Mouse (Mus musculus) kidney, adult 8-10 months (tissue): ENCODE measurements at regions not wholly inside any gene's neighbourhood (a gene's known extent, or its start where the extent isn't known, plus 50 kb on each side); places are given as distances from the start of the nearest gene placed in this dataset.

Experiments used
- DNase-seq, 2 experiments: peaks; one replicate each; pipeline ENCODE4 v3.0.0; 2022

DNA sequence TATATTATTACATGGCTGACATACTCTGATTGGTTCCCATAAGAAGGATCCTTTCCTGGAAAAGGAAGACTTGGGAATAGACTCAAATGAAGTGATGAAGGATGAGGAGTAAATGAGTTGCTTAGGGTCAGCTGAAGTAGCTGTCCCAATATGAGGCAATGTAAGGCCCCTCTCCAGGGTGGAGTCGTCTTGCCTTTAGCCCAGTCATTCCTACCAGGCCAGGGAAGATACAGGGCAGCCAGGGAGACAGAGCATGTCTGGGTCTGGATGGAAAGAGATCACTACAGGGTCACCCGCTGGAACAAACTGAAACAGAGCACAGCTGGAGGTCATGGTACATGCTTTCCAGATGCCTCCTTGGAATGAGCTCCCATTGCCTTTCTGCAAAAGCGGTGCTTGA, 364.2 kb downstream of the Osr1 start:
- DNase-seq: no peak

DNA sequence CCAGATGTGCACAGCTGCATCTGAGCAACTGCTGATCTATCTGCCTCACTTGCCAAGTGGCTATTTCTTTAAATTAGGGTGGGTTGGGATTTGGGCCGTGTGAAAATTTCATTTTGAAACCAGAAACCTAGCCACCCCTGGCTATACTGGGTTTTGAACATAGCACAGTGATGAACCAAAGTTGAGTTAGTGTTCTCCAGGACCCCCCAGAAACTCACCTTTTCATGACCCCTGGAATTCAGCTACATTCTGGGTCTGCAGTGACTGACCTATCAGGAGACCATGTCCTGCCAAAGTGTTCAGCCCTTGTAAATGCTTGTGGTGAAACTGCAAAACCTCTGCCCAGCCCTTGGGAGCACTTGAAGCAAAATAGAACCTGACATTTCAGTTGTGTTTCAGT, 371.4 kb downstream of the Osr1 start:
- DNase-seq: no peak

DNA sequence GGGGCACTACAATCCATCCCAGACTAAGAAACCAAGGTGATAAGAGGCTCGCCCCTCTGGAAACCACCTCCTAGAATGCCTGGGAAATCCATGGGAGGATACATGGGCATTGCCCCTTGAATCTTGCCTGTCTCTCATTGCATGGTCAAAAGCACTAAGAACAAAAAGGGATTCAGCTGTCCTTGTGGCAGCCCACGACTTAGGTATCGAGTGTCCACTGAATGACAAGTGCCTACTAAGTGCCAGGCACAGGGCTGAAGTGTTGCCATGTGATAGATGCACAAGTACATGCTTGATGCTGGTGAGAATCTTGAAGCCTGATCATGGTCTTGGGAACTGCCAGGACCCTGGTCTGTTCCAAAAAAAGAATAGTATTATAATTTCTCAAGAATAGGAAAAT, 371.9 kb downstream of the Osr1 start:
- DNase-seq: no peak

DNA sequence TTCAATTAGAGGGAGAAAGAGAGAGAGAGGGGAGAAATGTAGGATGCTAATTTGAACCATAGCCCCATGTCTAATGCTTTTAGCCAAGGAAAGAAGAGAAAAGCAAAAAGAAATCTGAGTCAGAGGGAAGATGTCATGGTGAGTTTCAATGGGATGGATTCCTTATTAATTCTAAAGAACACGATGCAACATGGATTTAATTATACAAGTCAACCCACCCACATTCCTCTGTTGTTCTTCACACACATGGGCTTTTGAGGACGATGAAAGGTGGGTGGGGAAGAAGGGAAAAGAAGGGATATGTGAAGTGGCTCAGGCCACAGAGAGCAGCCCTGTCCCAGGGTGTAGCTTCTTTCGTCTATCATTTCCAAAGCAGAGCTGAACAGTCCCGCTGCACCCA, 378.9 kb downstream of the Osr1 start:
- DNase-seq: no peak

DNA sequence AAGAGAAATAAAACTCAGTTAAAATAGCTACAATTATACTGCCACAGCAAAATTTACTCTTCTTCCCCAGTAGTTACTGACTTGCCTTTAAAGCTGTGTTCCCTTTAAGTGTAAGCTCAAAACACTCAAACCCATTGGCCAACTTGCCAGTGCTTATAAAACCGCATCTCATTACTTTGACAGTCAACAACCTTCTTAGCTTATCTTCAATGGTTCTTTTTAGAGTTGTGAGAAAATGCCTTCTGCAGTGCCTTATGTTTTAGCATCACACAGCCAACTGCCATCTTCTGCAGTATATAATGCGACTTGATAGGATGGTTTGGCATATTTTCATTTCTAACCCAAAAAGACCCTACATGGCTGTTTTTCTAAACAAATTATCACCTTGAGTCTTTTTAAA, 382.5 kb downstream of the Osr1 start:
- DNase-seq: no peak

DNA sequence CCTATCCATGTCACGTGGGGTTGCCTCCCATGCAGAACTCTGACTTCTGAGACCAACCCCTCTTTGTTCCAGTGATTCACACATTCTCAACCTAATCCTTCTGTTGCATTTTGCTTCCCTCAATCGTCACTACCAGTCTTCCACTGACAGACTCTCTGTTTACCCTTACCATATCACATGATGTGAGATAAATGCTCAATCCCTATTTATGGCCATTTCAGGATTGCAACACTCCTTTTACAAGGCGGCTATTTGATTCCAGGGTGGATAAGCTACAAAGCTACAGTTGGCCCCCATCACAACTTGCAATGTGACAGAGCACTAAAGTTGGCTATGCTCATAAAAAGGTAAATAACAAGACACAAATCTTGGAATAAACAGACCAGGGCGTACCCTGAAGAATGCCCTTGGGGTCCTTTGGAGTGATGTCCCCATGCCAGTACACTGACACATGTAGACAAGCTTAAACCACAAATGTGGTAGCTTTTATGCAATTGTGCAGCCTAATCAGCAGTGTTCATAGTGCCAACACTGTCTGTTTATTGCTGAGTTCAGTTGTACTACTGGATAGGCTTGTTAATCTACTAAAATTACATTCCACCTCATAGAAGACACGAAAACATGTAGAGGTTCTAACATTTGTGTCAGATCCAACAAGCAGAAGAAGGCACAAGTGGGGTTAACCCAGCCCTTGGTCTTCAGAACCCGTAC, 384.4 kb downstream of the Osr1 start:
- DNase-seq: no peak

DNA sequence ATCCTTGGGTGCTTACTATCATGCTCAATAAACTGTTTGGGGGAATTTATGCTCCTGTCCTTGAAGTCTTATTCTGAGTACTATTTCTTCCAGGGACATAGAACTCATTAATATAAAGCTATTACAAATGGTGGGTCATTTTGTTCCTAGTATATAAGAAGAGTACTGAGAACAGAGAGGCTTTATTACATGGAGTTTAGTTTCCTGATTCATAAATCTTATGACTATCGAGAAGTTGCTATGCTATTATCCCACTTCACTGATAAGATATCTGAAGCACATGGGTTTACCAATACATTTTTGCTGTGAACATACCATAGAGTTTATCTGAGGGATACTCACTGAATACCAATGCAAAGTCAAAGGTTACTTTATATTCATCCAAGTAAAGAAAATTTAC, 399.5 kb downstream of the Osr1 start:
- no peak for DNase-seq

DNA sequence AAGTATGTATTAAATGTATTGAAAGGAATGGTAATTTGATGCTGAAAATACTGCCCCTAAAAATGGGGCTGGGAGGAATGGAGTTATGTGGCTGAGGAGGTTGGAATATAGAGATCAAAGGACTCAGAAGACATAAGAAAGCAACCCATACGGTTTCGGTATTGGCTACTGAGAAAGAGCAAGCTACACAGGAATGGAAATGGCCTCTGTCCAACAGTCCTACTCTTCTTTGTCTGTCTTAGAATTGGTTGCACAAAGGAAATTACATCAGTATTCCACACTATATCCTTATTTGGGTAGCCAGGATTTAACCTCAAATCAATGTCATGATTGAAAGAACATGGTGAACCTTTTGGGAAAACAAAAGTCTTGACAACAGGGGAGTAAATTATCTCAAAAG, 399.0 kb upstream of the Nt5c1b start:
- DNase-seq: no peak

DNA sequence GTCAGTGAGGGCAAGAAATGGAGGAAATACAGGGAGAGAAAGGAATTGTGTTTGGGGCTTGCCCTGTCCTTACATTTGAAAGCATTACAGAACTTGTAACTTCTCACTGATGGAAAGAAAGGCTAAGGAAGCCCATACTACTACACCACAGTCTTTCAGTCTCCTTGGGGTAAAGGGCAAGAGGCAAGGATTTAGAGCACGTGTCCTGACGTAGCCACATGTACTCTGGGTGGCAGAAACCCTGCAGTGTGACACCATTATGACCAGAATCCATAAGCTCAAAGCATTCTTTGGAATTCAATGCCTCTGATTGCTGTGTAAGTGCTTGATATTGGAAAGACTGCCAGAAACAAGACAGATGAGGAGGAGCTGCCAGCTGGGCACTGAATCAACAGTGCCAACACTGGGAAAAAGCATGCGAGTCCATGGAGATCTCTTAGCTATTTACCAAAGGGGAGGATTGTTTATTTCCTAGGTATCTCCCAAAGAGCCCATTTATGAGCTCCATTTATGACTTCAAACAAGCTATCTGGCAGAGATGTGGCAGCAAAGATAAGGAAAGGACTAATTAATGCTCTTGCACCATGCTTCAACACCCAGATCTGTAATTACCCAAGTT, 391.2 kb upstream of the Nt5c1b start:
- DNase-seq: no peak

DNA sequence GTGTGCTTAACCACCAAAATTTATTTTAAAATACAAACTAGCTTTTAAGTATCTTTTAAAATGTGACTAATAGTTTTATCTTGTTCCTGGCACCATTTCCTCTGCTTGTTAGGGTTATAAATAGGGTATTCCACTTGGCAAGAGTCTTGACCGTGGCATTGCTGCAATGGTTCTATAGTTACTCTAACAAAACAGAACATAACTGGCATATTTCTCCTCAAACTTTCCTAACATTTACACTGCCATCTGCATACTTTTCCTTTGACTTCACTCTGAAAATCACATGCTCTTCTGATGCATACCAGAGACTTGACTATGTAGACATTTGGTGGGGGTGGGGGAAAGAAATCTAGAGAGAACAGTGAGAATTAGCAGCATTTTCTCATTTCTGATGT, 390.7 kb upstream of the Nt5c1b start:
- no peak for DNase-seq

DNA sequence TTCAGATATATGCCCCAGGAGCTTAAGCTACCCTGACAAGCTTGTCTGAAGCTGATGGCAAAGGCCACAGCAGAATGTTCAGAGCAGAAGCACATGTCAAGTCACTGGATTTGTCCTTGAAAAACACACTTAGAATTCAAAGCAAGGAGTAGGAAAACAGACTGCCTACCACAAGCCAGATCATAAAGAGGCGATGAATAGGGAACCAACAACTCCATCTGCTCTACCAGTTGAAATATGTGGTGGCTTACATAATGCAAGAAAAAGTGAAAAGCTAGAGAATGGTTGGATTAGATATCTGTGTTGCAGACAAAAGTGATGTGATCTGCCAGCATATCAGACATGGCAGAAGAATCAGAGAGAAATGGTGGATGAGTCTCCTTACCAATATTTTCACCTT, 378.5 kb upstream of the Nt5c1b start:
- DNase-seq: no peak

DNA sequence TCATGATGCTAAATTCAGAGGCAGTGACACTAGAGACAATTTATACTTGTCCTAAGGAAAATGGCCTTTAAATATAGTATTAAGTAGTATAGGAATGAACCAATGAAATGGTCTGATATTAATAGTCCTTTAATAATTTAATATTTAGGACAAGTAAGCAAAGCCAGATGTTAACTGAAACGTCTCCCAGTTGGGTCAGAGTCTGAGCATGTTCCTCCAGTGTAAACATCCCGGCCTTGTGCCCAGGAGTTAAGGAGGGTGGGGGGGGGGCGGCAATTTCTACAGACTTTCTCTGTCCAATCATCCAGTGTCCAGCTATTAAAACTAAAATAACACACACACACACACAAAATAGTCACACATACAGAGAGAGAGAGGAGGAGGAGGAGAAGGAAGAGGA, 374.1 kb upstream of the Nt5c1b start:
- DNase-seq: no peak

DNA sequence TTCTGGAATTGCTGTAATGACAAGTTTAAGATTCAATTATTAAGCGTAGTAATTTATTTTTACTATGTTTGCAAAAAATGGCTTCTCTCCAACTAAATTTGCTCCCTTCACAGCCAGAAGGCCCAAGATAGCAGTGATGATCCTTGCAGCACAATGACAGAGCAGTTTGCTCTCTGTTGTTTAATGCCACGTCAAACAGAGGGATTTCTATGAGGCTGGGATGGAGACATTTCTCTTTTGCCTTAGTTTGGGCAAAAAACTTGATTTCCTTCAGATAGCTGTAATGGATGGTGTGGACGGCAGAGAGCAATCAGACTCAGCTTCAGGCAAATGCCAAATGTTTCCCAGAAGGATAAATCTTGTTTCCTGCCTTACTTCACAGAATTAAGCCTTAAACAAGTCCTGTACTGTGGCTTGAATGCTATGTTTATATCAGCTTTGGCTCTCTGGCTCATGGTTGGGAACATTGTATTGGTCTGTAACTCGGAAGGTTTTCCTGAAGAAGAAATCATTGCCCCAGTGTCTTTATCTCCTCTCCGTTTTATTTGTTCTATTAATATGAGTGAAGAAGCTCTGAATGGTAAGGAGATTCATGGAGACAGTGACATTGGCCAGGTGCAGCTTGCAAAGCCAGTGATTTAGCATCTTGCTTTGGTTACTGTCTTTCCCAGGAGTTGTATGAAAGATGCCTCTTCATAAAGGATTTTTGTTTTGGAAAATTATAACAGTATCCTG, 373.2 kb upstream of the Nt5c1b start:
- DNase-seq: no peak

DNA sequence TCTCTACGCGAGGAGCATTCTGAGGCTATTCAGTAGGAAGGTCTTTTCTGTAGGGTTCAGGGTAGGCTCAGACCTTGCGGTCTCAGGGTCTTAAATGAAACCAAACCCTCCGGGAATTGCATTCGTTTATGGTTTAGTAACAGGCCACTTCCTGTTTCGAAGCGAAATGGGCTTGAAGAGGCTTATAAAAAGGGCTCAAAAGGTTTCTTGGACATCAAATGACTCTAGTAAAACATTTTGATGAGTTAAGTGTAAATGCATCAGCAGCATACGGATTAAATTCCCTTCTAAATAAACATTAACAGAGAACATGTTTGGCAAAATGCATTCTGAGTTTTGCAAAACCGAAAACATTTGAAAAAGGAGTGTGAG, 372.6 kb upstream of the Nt5c1b start:
- DNase-seq: no peak

DNA sequence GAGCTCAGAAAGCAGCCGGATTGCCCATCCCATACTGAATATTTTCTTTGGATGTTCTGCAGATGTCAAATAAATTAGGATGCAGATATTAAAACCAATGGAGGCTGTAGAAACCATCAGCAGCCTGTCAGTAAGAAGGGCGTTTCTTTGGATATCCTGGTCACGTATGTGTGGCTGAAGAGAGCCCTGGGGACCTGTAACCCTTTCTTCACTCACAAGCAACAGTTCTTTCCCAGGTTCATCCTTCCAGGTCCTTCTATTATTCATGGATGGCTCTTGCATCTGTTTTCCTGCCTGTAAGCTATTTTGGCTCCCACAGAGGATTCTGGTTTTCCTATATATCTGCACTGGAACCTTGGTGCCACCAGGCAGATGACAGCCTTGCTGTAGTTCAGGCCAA, 372.2 kb upstream of the Nt5c1b start:
- no peak for DNase-seq

DNA sequence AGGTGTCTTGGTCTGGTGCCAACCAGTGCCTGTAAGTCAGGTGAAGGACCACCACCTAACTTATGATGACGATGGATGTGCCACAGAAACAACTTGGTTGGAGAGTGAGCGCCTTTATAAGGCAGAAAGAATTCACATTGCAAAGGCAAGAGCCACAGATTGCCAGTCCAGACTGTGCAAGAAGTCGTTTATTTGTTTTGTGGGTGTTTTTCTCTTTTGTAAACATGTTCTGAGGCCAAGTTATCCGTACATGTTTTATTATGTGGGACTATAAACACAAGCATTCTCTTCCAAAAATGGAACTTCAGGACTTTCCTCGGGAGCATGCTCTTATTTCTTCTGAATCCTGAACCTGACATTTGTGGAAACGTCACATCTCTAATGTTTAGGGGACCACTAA, 369.8 kb upstream of the Nt5c1b start:
- no peak for DNase-seq

DNA sequence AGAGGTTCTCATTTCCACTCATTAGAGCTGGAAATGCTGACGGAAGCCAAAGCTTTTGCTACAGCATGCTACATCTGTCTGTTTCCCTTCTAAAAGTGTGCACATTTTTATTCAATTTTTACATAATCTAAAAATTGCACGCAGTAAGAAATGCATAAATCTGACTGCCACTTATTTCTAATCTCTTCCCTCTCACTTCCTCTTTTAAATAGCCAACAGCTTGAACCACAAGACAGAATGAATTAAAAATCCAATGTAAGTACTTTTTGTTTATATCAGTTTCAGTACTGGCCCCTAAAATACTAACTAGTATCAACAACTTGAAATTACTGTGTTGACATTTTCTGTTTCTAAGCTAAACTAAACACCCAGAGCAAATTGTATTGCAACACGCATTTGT, 361.3 kb upstream of the Nt5c1b start:
- DNase-seq: no peak

DNA sequence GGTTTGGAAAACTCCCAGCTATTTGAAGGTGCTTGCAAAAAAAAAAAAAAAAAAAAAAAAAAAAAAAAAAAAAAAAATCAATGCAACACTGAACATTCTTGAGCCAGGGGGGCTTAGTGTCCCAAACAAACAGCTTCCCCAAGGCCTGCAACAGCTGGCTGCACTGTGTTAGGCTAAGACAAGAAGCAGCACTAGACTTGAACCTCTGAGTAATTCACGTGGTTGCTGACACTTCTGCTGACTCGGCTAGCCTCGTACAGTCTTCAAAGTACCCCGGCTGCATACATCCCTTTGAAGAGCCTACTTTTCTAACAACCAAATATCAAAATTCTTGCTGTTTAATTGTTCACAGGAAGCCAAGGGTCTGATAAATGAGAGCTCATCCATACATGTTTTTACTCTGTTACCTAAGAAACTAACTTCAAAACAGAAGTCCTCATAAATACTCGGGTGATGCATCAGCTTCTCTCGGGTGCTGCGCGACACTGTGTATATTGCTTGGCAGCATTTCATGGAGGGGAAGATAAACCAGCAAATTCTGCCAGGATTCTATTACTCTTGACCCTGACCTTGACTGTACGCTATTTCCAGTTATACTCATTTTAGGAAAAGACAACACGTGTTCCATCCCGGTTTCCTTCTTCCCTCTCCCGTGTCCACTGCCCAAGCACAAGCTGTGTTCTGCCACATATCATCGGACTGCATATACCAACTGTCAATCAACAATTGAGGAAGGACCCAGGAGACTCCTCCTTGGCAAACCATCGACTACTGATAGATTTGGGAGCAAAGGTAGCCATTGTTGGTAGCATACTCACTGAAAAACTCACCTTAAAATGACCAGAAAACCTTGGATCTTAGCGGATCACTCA, 352.8 kb upstream of the Nt5c1b start:
- no peak for DNase-seq

DNA sequence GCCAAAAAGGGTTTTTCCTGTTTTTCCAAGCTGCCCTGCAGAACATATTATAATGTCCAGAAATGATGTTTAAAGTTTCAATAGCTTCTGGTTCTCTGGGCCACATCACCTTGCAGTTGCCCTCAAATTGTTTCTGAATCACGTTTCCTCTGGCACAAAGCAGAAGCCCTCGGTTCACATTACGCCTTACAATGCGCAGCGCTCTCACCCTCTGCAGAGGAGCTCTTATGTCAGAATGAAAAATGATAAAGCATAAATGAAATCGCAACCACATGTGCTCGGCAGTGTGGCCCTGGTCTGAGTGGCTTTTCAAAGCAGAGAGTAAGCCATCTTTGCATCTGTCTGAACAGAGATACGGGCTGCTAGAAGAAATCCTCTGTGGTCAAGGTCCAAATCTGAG, 334.3 kb upstream of the Nt5c1b start:
- no peak for DNase-seq

DNA sequence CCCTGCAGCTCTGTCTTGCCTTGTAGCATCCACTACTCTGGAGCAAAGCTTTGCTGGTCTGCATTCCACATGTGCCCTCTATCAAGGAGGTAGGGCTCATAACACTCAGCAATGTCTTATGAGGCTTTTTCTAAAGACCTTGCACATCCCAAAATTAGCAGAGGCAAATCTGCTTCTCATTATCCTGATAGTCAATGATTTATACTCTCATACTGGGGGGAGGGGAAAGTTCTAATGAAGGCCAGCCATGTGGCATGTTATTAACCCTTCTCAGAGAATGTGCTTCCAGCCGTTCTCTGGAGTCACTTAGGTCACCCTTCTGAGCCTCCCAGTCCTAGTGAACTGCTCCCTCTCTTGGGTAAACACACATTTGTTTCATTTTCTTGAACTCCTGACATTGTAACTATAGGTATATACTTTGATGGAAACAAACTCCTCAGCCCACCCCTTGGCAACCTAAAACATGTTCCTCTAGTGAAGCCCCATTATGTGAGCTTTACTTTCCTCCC, 307.7 kb upstream of the Nt5c1b start:
- no peak for DNase-seq

DNA sequence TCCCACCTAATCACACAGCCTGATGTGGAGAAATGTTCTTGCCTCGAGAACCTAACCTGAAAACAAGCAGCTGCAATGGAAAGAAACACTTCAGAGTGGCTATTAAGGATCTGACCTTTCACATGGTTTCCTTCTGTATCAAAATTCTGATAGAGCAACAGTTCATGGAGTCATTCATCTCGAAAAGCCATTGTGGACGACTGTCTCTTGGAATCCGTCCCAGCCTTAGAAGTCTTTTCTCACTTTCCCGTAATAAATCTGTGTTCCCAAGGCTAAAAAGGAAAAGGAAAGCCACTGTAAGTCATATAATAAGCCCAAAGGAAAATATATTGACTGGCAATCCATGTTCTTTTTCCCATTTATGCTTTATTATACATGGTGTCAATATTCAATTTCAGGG, 291.4 kb upstream of the Nt5c1b start:
- no peak for DNase-seq

DNA sequence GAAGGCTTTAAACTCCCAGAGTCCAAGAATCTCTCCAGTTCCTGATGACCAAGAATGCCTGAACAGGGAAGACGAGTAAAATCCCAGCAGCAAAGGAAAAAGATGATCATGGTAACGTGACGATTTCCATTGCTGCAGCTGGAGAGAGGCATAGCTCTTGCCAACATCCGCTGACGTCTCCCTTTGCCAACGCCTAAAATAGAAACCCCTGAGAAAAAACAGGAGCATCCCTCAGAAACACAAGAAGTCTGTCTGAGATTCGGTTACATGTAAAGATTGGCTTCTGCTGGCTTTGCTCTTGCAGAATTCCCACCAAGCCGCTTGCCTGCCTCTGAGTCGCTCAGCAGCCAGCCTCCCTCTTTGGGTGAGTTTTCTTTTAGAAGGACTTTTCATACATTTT, 290.3 kb upstream of the Nt5c1b start:
- no peak for DNase-seq

DNA sequence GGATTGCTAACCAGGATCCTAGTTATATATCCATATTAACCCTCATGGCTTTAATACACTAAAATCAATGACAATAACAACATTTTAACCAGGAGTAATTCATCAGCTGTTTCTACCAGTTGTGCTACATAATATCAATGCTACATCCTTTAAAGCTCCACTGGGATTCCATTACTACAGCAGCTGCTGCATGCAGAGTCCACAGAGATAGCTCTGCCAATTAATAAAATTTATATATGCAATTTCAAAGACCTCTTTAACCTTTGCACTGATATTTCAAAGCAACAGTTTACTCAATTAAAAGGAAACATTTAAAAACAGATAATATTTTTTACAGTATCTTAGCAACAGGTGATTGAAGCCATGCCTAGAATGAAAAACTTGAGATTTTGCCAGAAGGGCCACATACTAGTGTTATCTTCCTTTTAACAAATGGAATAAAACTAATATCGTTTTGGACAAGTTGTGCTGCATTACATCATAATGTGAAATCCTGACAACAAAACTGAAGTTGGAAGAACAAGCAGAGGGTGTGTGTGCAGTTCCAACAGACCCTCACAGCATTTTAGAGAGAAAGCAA, 256.8 kb upstream of the Nt5c1b start:
- DNase-seq: no peak
